Mouse (Mus musculus): ENCODE data around the gene Hsd17b14.

Hsd17b14 gene

DNA sequence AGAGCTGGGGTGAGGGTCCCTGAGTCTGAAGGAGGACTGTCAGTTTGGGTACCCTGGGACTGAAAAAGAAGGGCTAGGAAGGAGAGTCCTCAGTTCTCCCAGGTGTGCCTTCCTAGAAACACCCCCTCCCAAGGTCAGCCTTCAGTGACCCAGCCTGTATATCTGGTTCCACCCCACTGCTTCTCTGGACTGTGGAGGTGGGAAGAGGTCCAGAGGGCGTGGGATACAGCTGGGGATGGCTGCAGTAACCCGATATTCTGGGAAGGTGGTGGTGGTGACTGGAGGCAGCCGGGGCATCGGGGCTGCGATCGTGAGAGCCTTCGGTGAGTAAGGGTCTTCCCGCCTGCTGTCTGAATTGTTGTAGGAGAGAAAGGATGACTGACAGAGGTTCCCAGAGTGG, at the start of gene Hsd17b14:
TSS of gene Hsd17b14 (plus strand) at position 150 of the 400 bp plus-strand sequence.
- TF ChIP-seq GATA4 (IDR thresholded peaks at IDR 0.05; ENCODE audit: insufficient replicate concordance, low read length): no peak

DNA sequence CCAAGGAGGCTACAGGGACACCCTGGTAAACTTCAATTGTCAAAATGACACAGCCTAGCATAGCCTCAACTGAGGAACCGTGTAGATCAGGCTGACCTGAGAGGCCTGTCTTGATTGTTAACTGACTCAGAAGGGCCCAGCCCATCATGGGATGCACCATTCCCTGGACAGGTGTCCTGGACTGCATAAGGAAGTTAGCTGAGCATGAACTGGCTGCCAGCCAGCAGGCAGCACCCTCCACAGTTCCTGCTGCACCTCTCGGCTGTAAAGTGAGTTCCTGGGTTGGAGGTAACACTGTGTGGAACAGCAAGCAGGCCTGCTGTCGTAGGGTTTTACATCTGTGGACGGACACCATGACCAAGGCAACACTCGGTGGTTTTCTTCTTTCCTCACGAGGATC, 47.1 kb upstream of the Hsd17b14 start:
- no peak for TF ChIP-seq GATA4 (IDR thresholded peaks at IDR 0.05; ENCODE audit: insufficient replicate concordance, low read length)

DNA sequence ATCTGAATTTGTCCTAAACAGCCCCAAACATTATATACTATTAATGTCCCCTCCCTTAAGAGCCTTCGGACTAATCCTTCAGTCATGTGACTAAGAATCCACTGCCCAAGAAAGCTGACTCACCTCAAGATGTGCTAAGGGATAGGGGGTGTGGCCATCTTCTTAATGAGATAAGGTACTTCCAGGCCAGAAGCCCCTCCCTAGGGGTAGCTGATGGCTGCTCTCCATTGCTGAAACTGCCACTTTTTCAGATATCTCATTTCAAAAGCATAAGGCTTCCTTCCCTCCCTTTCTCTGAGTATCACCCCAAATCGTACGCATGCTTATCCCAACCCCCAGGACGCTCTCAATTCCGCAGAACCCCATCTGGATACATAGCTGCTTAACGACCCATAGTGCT, 46.1 kb upstream of the Hsd17b14 start:
- TF ChIP-seq GATA4 (IDR thresholded peaks at IDR 0.05; ENCODE audit: insufficient replicate concordance, low read length): 0 out of 2 replicates have a peak, but pooled peaks have one; percentile 34

DNA sequence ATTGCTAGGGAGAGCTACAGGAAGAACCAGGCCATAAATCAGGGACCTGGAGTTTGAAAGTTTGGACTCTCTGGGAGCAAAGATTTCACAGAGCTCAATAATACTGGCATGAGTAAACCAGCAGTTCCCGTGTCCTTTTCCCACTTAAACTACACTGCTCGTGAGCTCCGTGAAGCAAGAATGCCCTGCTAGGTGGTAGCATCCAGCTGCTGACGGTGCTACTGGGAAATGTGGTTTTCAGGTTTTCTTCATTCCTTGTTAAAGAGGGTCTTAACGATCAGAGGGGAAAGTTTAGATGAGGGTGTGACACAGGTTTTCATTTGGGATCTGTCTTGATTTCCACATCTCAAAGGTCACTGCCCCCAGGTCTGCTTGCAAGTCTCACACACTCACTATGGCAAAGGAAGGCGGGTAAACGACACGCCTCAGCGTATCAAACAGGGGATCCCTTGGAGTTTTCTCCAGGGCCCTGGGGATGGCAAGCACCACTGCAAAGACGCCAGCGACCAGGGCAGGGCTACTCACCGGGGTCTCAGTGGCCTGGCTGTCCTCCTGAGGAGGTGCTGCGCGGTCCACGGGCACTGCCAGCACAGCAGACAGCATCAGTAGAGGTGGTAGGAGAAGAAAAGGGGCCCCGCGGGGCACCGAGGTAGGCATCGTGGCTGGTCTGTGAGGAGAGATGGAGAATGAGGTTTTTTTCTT, 45.4 kb upstream of the Hsd17b14 start:
- no peak for TF ChIP-seq GATA4 (IDR thresholded peaks at IDR 0.05; ENCODE audit: insufficient replicate concordance, low read length)

DNA sequence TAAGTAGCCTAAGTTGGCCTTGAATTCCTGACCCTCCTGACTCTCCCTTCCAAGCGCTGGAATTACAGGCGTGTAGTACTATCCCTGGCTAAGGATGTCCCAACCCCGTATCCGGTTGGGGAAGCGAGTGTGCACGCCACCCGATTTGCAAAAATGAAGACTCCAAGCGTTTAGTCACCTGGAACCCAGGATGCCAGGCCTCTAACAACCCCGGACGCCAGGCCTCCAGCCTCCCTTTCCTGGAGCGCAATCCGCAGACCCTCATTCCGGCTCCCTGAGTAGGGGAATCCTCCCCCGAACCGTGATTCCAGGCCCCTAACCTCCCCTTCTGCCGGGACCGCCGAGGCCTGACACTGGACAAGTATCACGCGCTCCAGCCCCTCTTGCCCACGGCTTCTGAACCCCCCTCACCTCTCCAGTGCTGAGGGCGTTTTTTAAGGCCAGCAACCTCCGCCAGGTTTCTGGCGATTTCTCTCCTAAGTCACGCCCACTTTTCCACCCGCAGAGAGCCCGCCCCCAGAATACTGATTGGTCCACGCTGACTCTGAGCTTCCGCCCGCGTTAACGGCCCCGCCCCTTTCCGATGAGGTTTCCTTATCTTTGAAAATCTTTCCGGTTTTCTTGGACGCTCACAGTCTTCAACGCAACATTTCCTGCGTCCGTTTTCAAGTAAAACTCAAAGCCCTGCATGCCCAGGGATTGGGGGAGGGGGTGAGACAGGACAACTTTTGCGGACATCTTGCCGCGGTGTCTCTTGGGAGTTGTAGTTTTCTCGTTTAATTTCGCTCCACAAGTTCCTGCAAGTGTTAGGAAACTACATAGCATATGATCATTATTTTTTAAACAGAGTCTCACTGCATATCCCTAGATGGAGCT, 44.5 kb upstream of the Hsd17b14 start, which contains the start of gene Nucb1:
TSS of gene Nucb1 (minus strand) at position 495 of the 876 bp plus-strand sequence.
- peak; percentile 93 for TF ChIP-seq GATA4 (IDR thresholded peaks at IDR 0.05; ENCODE audit: insufficient replicate concordance, low read length)

DNA sequence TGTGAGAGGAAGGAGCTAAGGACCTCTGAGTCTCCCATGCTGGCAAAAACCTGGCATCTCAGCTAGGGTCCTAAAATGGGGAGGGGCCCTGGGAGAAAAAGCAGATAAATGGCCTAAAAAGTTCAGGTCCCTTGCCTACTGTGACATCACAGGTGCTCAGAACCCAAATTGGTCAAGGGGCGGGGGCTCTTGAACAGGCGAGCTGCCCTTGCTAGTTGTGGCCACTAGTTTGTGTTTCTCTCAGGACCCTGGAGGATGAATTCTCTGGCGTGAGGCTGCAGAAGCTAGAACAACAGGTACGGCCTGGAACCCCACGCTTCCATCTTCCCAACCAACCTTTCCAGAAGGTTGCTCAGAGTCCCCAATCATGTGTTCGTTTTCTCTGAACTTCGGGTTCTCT, 40.3 kb upstream of the Hsd17b14 start:
- TF ChIP-seq GATA4 (IDR thresholded peaks at IDR 0.05; ENCODE audit: insufficient replicate concordance, low read length): no peak

DNA sequence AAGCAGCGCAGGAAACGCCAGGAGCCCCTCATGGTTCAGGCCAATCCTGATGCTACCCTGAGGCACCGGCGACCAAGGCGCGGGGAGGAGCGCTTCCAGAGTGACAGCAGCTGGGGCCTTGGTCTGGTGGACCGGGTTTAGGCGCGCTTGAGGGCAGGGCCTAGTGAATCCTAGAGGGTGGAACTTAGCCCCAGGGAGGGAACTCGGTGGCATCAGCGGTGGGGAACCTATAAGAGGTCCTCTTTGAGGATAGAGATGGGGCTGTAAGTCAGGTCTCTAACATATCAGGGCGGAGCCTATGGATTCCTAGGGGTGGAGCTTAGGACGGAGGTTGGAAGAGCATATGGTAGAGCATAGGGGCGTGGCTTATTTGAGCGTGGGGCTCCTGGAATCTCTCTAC, 39.3 kb upstream of the Hsd17b14 start:
- no peak for TF ChIP-seq GATA4 (IDR thresholded peaks at IDR 0.05; ENCODE audit: insufficient replicate concordance, low read length)

DNA sequence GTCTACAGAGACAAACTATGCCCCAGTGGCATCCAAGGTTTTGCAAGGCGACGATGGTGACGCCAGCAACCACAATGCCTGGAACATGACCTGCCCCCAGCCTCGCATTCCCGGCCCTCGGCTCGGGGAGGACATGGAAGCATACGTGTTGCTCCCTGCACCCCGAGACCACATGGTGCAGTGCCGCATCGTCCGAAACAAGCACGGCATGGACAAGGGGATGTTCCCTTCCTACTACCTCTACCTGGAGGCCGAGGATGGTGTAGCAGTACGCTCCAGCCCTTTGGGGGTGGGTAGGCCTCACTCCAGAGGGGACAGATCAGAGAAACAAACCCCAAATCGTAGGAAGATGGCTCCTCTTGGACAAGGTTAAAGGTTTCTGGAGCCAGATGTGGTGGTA, 36.1 kb upstream of the Hsd17b14 start:
- TF ChIP-seq GATA4 (IDR thresholded peaks at IDR 0.05; ENCODE audit: insufficient replicate concordance, low read length): no peak

DNA sequence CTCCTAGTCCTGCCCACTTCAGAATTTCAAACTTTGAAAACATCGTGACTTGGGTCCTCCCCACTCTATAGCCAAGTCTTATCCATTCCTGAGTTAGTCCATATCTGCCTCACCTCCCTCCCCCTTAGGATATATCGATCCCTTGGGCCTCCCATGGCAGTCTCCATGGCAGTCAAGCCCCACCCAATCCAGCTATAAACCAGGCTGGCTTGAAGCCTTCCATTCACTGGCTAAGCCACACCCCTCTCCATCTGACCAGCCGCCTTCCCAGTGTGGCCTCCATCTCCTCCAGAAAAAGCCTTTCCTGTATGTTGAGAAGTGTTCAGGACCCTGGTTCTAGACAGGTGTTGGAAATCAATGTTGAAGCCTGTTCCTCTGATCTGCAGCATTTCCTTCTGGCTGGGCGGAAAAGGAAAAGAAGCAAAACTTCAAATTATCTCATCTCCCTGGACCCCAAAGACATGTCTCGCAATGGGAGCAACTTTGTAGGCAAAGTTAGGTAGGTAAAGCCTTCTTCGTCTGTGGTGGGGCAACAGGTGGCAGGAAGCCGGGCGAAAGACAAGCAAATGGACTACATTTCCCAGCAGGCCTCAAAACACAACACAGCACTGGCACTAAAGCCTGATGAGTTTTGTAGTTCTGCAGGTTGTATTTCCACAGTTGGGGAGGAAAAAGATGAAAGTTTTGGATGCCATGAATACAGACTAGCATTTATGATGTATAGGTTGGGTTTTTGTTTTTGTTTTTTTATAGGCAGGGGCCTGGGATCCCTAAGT, 35.2 kb upstream of the Hsd17b14 start:
- no peak for TF ChIP-seq GATA4 (IDR thresholded peaks at IDR 0.05; ENCODE audit: insufficient replicate concordance, low read length)

DNA sequence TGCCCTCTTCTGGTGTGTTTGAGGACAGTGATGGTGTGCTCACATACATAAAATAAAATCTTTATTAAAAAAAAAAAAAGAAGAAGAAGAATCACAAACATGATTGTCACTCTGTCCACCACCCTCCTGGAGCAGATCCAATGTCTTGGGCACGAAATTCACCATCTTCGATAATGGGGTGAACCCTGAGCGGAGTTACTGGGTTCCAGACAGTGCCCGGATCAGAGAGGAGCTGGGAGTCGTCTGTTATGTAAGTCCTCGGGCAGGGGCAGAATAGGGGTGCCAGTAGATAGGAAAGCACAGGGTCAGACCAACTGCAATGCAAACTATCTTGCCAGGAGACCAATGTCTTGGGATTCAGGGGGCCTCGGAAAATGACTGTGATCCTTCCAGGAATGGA, 34.1 kb upstream of the Hsd17b14 start:
- TF ChIP-seq GATA4 (IDR thresholded peaks at IDR 0.05; ENCODE audit: insufficient replicate concordance, low read length): no peak

DNA sequence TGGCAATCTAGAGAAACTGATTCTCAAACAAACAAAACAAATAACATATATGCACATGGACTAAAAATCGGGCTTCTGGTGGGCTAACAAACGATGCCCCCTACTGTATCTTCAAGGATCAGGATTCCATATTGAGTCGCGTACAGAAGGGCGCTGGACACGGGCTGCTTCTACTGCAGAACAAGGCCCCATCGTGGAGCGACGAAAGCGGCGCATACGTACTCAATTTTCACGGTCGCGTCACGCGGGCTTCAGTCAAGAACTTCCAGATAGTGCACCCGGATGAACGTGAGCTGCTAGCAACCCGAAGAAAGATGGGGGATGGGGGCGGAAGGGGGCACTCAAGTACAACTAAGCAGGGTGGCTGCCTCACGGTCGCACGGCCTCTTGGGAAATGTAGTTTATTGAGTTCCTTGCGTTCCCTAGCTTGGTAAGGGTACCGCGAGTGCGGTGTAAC, 32.9 kb upstream of the Hsd17b14 start:
- peak; percentile 54; the same call in 1 of the 2 replicates for TF ChIP-seq GATA4 (IDR thresholded peaks at IDR 0.05; ENCODE audit: insufficient replicate concordance, low read length)

DNA sequence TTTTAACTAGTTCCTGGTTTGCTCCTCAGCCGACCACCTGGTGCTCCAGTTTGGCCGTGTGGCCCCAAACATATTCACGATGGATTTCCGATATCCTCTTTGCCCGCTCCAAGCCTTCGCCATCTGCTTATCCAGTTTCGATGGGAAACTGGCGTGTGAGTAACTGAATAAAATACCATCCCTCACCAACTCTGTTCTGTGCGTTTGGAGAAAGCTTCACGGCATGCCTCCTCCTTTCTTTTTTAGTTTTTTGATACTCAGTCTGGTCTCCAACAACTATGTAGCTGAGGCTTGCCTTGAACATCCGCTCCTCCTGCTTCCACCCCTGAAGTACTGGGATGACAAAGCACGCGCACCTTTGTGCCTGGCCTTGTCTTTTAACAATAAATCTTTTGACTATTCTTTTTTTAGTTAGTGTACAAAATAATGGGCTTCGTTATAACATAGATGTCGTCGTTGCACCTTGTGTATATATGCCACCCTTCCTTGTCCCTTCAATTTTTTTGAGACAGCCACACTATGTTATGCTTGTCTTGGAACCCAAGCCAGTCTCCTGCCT, 32.4 kb upstream of the Hsd17b14 start:
- TF ChIP-seq GATA4 (IDR thresholded peaks at IDR 0.05; ENCODE audit: insufficient replicate concordance, low read length): no peak

DNA sequence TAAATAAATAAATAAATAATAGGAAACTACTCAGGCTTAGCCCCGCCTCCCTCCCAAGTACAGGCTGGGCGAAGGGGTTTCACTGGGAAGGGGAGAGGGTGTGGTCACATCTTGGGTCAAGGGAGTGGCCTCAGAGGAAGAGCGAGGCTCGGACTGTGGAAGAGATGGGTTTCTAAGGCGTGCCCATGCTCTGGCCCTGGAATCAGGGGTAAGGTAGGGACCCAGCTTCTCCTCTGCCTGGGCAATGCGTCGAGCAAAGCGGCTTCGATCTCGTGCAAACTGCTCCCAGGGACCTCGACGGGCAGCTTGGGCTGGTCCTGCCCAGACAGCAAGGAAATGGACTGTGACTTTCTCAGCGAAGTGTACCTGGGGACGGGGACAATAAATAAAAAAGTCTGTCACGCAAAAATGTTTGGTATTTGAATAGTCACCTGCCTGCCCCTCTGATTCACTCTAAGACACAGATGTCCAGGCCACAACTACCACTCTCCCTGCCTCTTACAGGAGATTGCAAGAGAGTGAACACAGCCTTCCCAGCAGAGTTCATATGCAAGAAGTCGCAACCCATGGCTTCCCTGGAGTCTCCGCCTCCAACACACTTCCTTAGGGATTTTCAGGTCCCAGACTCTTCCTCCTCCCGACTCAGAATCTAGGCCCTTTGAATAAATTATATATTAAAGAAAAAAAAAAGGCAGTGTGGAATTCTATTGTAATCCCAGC, 31.6 kb upstream of the Hsd17b14 start:
- TF ChIP-seq GATA4 (IDR thresholded peaks at IDR 0.05; ENCODE audit: insufficient replicate concordance, low read length): no peak

DNA sequence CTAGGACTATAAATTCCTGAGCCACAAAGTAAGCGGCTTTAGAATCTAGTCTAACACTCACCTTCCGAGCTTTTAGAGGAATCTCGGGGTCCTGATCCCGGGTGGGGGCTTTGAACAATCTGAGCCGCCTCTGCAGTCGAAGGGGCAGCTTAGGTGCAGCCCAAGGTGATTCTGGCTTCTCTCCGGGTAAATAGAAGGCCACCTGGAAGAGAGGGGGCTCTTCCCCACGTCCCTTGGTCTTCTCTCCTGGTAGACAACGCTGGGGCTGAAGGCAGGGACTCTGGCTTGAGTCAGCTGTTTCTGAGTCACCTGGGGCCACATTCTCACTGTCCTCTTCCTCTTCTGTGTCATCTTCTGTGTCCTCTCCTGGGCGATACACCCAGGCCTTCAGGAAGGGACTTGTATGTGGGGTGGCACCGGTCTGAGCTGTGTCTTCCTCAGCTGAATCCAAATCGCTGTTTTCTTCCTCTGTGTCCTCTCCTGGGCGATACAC, 31.0 kb upstream of the Hsd17b14 start:
- no peak for TF ChIP-seq GATA4 (IDR thresholded peaks at IDR 0.05; ENCODE audit: insufficient replicate concordance, low read length)

All from liver, adult (tissue).